Mouse (Mus musculus) gastrocnemius, postnatal 10 days (tissue): ENCODE measurements around the gene Isyna1. TPM values are rescaled to one million over a fixed set of nuclear protein-coding genes. Genes with fewer than 3 reads are reported as not detected.

ENCODE experiments used
- DNase-seq: peaks from one replicate; pipeline ENCODE4 v3.0.0; 2021; ENCODE audit warnings: mixed read lengths
- long read RNA-seq, 2 experiments: library from polyadenylated mRNA; stranded (forward); transcript quantifications; one replicate each; pipeline ENCODE4 v2.0.0; 2021
- total RNA-seq, 2 experiments: library from RNA; stranded (reverse); gene quantifications; 2 replicates each; pipeline ENCODE4 v1.2.3; 2021

Isyna1 gene
- 10 to 100 TPM; 30.0 to 31.6 TPM for total RNA-seq
- long read RNA-seq, experiment 1, transcript Isyna1-201 (11 exons, 1,836 nt), result major isoform, 54 of 63 reads
- long read RNA-seq, experiment 1, partial matches to known transcripts, result 3 of 63 reads
- long read RNA-seq, experiment 1, other reads (novel, unspliced or antisense), result 3 of 63 reads
- long read RNA-seq, experiment 2, transcript Isyna1-201 (11 exons, 1,836 nt), result major isoform, 35 of 39 reads
- long read RNA-seq, experiment 2, partial matches to known transcripts, result 3 of 39 reads
- long read RNA-seq, experiment 2, other reads (novel, unspliced or antisense), result 1 of 39 reads

DNA sequence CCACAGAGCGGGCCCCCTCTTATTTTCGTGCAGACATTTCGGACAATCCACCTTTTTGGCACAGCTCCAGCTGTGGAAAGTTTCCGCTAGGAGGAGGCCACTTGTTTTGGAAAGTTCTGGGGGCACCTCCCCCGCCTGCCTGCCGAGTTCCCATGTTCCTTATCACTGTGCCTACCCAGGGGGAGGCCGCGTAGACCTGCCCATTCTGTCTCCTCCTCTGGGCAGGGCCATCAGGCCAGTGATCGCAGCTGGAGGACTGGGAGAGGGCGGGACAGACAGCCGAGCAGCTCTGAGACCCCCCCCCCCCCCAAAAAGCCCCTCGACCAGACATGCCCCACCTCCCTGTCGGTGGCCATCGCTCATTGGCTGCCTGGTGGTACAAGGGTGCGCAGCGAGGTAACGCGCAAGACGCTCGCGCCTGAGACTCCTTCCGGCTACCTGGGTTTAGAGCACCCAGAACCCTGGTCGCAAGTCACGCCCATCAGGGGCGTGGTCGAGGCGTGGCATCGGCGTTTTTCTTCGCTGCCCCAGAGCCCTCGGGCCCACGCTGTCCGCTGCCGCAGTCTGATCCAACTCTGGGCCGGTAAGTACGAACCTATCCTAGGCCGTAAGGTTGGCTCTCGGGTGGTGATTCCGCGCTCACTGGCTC lies at the start of gene Isyna1:
Gene Isyna1 (plus strand): TSS at position 413 of the 649 bp plus-strand sequence.
- peak; percentile 72 for DNase-seq

- no peak for DNase-seq
Measured at GRCm38 (mm10) chr8:70546412-70546811, 47.8 kb upstream of the Isyna1 start.

GRCm38 (mm10) chr8:70547762-70548161 lies 46.4 kb upstream of the Isyna1 start:
- no peak for DNase-seq

DNA sequence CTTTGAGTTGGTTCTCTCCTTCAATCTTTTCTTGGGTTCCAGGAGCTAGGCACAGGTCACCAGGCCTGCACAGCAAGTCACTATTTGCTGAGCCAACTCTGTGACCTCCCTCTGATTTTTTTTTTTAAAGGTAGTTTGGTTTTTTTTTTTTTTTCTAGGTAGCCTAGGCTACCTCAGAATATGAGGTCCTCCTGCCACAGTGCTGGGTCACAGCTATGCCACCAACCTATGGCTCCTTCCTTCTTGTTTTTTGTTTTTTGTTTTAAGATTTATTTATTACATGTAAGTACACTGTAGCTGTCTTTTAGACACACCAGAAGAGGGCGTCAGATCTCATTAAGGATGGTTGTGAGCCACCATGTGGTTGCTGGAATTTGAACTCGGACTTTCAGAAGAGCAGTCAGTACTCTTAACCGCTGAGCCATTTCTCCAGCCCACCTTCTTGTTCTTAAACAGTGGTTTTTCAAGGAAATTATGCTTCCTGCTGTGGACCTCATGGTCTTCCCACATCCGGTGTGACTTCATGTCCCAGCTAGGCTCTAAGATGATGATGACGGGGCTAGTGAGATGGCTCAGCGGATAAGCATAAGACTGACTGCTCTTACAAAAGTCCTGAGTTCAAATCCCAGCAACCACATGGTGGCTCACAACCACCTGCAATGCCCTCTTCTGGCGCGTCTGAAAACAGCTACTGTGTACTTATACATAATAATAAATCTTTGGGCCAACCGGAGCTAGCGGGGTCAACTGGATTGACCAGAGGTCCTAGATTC lies 44.6 kb upstream of the Isyna1 start:
- no peak for DNase-seq

- DNase-seq, result no peak
Measured at GRCm38 (mm10) chr8:70551558-70552161, 42.5 kb upstream of the Isyna1 start.

DNA sequence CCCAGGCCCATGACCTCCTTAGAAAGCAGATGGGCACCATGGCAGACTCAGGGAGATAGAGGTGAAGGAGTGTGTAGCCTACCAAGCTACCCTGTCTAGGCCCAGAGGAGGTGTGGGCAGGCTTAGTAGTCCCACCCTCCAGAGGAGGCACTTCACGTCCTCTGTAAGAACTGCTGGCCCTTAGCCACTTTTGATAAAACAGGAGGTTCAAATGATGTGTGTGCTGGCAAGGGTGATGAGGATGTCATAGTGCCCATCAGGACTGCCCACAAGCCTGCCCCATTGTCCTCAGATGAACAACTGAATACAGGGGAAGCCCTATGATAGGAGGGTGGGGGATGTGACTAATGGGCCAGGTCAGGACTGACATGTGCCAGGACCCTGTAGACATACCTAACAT lies 41.3 kb upstream of the Isyna1 start:
- DNase-seq, result no peak

GRCm38 (mm10) chr8:70553740-70554139 lies 40.4 kb upstream of the Isyna1 start:
- peak; percentile 57 for DNase-seq

DNA sequence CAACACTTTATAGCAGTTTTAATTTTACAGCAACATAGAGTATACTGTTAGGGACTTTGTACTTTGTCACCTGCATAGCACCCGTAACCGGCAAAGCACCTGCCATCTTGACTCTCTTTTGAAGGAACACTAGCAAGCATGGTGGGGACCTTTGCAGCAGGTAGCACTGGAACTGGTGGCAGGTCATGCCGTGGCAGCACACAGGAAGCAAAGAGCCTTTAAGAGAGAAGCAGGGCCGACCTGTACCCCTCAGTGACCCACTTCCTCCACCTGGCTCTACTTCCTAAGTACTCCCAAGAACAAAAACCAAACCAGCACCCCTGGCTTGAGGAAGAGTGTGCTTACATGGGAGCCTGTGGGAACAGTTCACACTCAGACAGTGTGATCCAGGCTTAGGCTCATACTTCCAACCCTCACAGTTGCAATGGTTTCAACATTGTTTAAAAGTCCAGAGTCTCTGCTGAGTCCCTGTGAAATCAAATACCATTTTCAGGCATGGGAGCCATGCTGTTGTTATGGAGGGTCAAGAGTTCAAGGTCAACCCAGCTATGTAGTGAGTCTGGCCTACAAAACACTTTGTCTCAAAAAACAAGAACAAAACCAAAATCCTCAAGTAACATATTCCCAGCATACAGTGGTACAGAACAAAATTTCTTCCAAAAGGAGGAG lies 39.0 kb upstream of the Isyna1 start:
- no peak for DNase-seq

- no peak for DNase-seq
Measured at GRCm38 (mm10) chr8:70558334-70558733, 35.8 kb upstream of the Isyna1 start.

DNA sequence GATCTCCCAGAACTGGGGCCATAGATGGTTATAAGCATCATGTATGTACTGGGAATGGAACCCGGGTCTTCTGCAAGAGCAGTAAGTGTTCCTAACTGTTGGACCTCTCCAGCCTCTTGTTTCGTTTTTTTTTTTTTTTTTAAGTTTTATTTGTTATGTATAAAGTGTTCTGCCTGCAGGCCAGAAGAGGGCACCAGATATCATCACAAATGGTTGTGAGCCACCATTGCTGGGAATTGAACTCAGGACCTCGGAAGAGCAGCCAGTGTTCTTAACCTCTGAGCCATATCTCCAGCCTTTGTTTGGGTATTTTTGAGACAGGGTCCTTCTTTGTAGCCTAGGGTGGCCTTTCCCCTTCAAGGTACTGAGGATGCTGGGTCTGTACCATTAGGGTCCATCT lies 35.2 kb upstream of the Isyna1 start:
- DNase-seq, result no peak

- peak; percentile 50 for DNase-seq
Measured at GRCm38 (mm10) chr8:70560096-70560495, 34.1 kb upstream of the Isyna1 start.

GRCm38 (mm10) chr8:70560564-70560963 lies 33.6 kb upstream of the Isyna1 start:
- DNase-seq, result no peak

DNA sequence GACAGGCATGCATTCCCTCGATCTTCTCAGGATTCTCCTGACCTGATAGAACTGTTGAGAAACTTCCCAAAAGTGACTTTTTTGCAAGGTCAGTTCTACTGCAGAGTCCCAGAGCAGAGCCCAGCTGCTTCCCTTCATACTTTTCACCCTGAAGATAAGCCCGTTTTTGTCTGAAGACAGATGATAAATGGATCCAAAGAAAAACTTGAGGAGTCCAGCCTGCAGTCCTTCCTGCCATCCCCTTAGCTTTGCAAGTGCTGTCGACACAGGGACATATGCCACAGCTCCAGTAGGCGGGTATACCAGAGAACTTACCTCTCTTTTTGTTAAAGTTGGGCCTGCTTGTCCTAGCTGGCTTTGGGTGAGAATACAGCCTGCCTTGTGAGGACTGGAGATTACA lies 32.8 kb upstream of the Isyna1 start:
- no peak for DNase-seq

- no peak for DNase-seq
Measured at GRCm38 (mm10) chr8:70561809-70562535, 32.2 kb upstream of the Isyna1 start.

DNA sequence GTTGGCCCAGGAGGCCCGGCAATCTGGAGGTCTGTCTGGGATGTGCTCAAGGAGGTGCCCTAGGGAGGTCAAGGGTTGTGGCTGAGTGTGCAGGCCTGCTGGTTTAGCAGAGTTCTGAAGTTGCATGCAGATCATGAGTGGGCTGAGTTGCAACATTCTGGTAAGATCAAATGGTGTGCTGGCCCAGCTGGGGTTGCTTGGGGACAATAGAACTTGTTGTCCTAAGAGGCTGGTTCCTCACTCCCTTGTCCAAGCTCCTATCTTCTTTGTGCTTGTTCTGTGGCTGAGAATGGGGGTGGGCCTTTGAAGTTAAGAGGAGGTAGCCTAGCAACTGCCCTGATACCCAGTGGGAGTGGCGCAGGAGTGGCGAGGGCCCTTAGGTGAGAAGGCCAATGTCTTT lies 31.4 kb upstream of the Isyna1 start:
- DNase-seq, result no peak

DNA sequence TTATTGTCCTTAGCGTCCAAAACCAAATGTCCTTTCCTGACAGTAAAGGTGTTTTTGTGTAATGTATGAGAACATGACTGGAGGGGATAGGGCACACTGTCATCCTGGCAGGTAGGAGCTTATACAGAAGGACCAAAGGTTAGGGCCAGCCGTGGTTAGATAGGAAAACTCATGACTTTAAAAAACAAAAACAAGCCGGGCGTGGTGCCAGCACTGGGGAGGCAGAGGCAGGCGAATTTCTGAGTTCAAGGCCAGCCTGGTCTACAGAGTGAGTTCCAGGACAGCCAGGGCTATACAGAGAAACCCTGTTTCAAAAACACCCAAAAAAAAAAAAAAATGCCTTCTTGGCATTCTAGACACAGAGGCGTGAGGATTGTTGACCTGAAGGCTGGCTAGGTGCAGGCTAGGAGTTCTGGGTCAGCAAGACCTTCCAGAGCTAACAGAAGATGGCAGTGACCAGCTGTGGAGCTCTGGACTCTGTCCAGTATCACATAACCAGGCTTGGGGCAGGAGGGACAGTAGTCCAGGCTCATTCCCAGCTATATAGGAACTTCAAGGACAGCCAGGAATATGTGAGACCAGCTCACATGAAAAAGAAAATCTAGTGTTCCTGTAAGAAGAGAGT lies 30.3 kb upstream of the Isyna1 start:
- DNase-seq, result no peak

- DNase-seq, result no peak
Measured at GRCm38 (mm10) chr8:70564696-70565235, 29.4 kb upstream of the Isyna1 start.

GRCm38 (mm10) chr8:70565561-70565960 lies 28.6 kb upstream of the Isyna1 start:
- DNase-seq, result no peak

- DNase-seq, result no peak
Measured at GRCm38 (mm10) chr8:70570360-70570759, 23.8 kb upstream of the Isyna1 start.

DNA sequence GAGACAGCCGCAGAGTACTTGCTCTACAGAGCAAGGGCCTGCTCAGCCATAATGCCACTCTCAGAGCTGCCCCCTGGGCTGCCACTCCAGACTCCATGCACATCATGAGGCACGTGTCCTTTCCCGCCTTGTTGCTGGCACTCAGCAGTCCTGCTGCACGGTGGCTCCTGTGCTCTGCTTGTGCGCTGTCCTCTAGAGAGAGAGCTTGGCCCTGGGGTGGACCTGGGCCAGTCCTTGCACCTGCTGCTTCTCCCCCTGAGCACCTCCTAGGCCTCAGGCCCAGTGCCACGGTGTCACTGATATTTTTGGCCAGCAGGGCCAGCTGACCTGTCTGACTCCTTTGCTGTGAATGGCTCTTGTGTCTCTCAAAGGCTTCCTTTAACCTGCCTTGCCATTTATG lies 23.2 kb upstream of the Isyna1 start:
- peak; percentile 64 for DNase-seq

DNA sequence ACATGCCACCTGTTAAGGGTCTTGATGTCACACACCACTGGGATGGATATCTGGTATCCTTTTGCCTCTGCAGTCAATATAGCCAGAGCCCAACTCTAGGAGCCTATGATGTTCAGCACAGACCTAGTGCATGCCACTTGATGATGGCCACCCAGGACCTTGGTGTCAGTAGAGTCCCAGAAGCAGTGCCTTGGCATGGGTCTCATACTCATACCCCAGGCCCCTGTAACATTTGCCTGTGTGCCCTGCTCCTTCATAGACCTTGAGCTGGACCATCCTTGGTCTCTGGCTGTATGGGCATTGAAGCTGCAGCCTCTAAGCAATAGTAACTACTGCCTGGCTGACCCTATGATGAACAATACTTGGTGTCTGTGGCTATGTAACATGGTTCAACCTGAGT lies 19.9 kb upstream of the Isyna1 start:
- DNase-seq, result no peak
